Mouse (Mus musculus): ENCODE results near the gene Mgarp.
"Not testable (repeated sequence)": the region's sequence is repeated elsewhere in the genome, so short reads cannot be mapped to it uniquely, and the experiment has no call there.

The Mgarp gene

GRCm38 (mm10) chr3:51364703-51365516, 31.6 kb downstream of the Mgarp start:
- DNase-seq = peak; percentile 57 to 72

- DNase-seq = no peak
Observed at GRCm38 (mm10) chr3:51361066-51361465, 35.5 kb downstream of the Mgarp start.

GRCm38 (mm10) chr3:51359558-51360307, 36.8 kb downstream of the Mgarp start:
- DNase-seq = no peak

- peak in 1 of 2 experiments; percentile 32 for DNase-seq
Observed at GRCm38 (mm10) chr3:51358660-51359557, 37.6 kb downstream of the Mgarp start.

- peak in 1 of 2 experiments; percentile 51 for DNase-seq
Observed at GRCm38 (mm10) chr3:51358181-51358580, 38.4 kb downstream of the Mgarp start.

GRCm38 (mm10) chr3:51357624-51358023, 38.9 kb downstream of the Mgarp start:
- DNase-seq = no peak

- no peak for DNase-seq
Observed at GRCm38 (mm10) chr3:51357078-51357477, 39.5 kb downstream of the Mgarp start.

GRCm38 (mm10) chr3:51354956-51355355, 41.6 kb downstream of the Mgarp start:
- not testable (repeated sequence) for DNase-seq

GRCm38 (mm10) chr3:51354034-51354427, 42.5 kb downstream of the Mgarp start:
- DNase-seq = no peak

GRCm38 (mm10) chr3:51353325-51354033, 43.1 kb downstream of the Mgarp start:
- peak in 1 of 2 experiments; percentile 74 for DNase-seq

GRCm38 (mm10) chr3:51350806-51351205, 45.7 kb downstream of the Mgarp start:
- DNase-seq = no peak

- DNase-seq = no peak
Observed at GRCm38 (mm10) chr3:51348646-51349238, 47.8 kb downstream of the Mgarp start.

GRCm38 (mm10) chr3:51345017-51345416, 51.5 kb downstream of the Mgarp start:
- not testable (repeated sequence) for DNase-seq

GRCm38 (mm10) chr3:51344182-51344581, 52.4 kb downstream of the Mgarp start:
- DNase-seq = not testable (repeated sequence)

GRCm38 (mm10) chr3:51343260-51343659, 53.3 kb downstream of the Mgarp start:
- no peak for DNase-seq

GRCm38 (mm10) chr3:51342152-51342551, 54.4 kb downstream of the Mgarp start:
- no peak for DNase-seq

GRCm38 (mm10) chr3:51341268-51342081, 55.1 kb downstream of the Mgarp start:
- peak; percentile 85 for DNase-seq

- peak; percentile 81 to 82 for DNase-seq
Observed at GRCm38 (mm10) chr3:51340552-51341267, 55.8 kb downstream of the Mgarp start, which contains the start of gene Elf2. TSS of gene Elf2 (minus strand) at chr3:51340663.

- peak; percentile 36 to 38 for DNase-seq
Observed at GRCm38 (mm10) chr3:51339734-51340551, 56.6 kb downstream of the Mgarp start.
